Mouse (Mus musculus) right cerebral cortex, adult 18-20 months (tissue): ENCODE measurements around the gene Olfr684.

Experiments used
- DNase-seq: peaks from one replicate; pipeline ENCODE4 v3.0.0; 2022; ENCODE audit warnings: mixed read lengths

Olfr684 gene

DNA sequence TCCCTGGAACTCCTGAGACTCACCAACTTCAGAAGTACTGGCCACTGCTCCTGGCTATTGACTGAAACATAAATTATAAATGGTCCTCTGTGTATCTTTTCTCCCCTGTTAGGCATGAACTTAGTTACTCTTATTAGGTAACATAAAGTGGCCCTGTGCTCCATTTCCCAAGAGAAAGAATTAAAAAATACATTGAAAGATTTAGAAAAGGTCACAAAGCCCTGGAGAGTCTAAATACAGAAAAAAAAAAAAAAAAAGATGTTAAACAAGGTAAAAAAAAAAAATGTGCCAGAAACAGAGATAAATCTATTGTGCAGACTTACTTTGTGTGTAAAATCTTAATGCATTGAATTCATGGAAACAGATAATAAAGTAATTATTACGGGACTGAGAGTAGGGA, at the start of gene Olfr684:
Gene Olfr684, minus strand, starts transcription at position 101 of the 400 bp plus-strand sequence.
- DNase-seq = no peak

GRCm38 (mm10) chr7:105207385-105207784, 43.9 kb upstream of the Olfr684 start, which contains the start of gene Olfr686:
TSS of gene Olfr686 (minus strand) at chr7:105207485.
- DNase-seq = no peak

DNA sequence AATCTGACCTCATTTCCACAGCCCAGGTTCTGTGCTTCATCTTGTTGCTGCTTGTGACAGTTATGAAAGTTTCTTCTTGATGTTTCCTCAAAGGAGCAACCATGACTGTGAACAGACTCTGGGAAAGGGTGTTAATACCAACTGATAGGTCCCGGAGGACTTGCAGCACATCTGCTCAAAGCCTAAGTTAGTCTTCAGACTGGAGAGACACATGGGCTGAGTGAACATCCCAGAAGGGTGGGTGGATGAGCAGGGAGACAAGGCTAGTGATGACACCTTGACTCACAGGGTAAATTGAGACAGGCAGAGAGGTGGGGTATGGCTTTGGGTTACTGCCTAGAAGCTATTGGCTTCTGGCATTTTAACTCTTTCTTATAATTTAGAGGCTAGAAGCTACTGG, 22.5 kb upstream of the Olfr684 start, which contains the start of gene Olfr685:
Gene Olfr685, minus strand, starts transcription at position 101 of the 400 bp plus-strand sequence.
- no peak for DNase-seq

- peak; percentile 18 for DNase-seq
These were observed 7.3 kb upstream of the Olfr684 start for GRCm38 (mm10) chr7:105170773-105171172.

DNA sequence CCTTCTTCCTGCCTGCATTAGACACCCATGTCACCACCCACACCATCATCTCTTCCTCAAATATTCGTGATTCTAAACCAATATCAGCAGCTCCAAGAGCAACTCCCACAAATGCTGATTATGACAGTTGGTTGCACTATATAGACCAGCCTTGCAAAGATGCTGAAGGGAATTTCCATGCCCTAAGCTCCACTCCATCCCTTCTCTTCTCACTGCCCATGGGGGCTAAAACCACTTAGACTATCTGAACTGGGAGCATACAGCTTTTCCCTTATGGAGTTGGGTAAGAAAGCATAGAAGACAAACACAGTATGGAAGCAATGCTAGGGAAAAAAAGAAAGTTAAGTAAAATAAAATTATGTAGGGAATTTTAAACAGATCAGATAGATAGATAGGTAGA, 16.5 kb downstream of the Olfr684 start, which contains the start of gene Olfr683:
Gene Olfr683, minus strand, starts transcription at position 101 of the 400 bp plus-strand sequence.
- no peak for DNase-seq

DNA sequence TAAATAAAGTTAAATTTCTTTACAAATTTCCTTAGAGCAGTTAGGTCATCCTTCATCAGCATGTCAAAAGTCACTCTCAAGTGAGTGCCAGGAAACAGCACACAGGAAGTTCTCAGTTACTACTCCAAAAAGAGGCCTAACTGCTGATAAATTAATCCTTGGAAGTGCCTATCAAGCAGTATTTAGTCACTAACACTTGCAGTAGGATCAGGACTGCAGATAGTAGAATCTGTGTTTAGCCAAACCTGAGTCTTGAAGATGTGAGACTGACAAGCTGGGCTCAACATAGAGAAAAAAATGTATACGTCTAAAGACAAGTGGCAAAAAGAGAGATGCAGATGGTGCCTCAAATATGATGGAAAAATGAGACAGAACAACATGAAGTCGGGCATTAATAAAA, 22.2 kb downstream of the Olfr684 start:
- no peak for DNase-seq

- no peak for DNase-seq
These were observed 46.9 kb downstream of the Olfr684 start, which contains the start of gene Olfr681 for GRCm38 (mm10) chr7:105116536-105116935. TSS of gene Olfr681 (plus strand) at chr7:105116836.
